Mouse (Mus musculus) midbrain, embryonic 14.5 days (tissue): ENCODE data around the gene Slc22a2. TPM values are rescaled to one million over a fixed set of nuclear protein-coding genes. Genes with fewer than 3 reads are reported as not detected.
A peak's percentile ranks its signal among the peaks of the same experiment; 100 is the strongest.

Experiments used
- ATAC-seq: fragments of 200-750 bp; cut with Nextera tagmentation; 2 replicates; pipeline ENCODE4 v1.8.0; 2017; ENCODE audit warnings: moderate number of reproducible peaks, moderate library complexity; ENCODE audit not compliant: low FRiP score, low TSS enrichment
- DNase-seq: peaks from one replicate; pipeline ENCODE4 v3.0.0-alpha.2; 2015
- H3K27ac ChIP-seq: fragments of 300-500 bp; sonication (generic); replicated peaks from 2 replicates; pipeline ENCODE4 v1.5.1; 2014; ENCODE audit warnings: mild to moderate bottlenecking, low read depth, low read length, moderate library complexity
- H3K27me3 ChIP-seq: fragments of 300-500 bp; sonication (generic); 2 replicates; pipeline ENCODE4 v1.6.1; 2014; ENCODE audit warnings: low read length, control low read depth, mixed read lengths; ENCODE audit not compliant: control insufficient read depth, insufficient read depth
- H3K36me3 ChIP-seq: fragments of 300-500 bp; sonication (generic); 2 replicates; pipeline ENCODE4 v1.6.1; 2014; ENCODE audit warnings: low read length, control low read depth; ENCODE audit not compliant: control insufficient read depth, insufficient read depth
- H3K4me1 ChIP-seq: fragments of 300-500 bp; sonication (generic); 2 replicates; pipeline ENCODE4 v1.6.1; 2014; ENCODE audit warnings: mild to moderate bottlenecking, antibody characterized with exemption, low read length, control low read depth; ENCODE audit not compliant: control insufficient read depth, insufficient read depth
- H3K4me2 ChIP-seq: fragments of 300-500 bp; sonication (generic); 2 replicates; pipeline ENCODE4 v1.6.1; 2014; ENCODE audit warnings: mild to moderate bottlenecking, low read length, moderate library complexity
- H3K4me3 ChIP-seq: fragments of 300-500 bp; sonication (generic); replicated peaks from 2 replicates; pipeline ENCODE4 v1.5.1; 2014; ENCODE audit warnings: low read depth, low read length
- H3K9ac ChIP-seq: fragments of 300-500 bp; sonication (generic); replicated peaks from 2 replicates; pipeline ENCODE4 v1.6.1; 2014; ENCODE audit warnings: mild to moderate bottlenecking, low read length, moderate library complexity
- H3K9me3 ChIP-seq: fragments of 300-500 bp; sonication (generic); 2 replicates; pipeline ENCODE4 v1.6.1; 2016; ENCODE audit warnings: low read length, control low read depth, mixed read lengths; ENCODE audit not compliant: control insufficient read depth
- WGBS: fragments of 180-500 bp; shearing (Covaris S2); extraction: QIAGEN DNeasy Blood & Tissue Kit; methylation state at CpG from one replicate; pipeline ENCODE4 v1.1.7; 2014; 5-methylcytosine and 5-hydroxymethylcytosine counted together
- polyA plus RNA-seq: library from polyadenylated mRNA; unstranded; fragments of >200 nt; fragmentation: Nextera tagmentation; extraction: Ambion mirVana; gene quantifications from 2 replicates; pipeline ENCODE4 v1.2.1, GENCODE M21; 2014

Gene Slc22a2
- polyA plus RNA-seq, 1 experiment from 2014 or later, result 1.2 TPM

DNA sequence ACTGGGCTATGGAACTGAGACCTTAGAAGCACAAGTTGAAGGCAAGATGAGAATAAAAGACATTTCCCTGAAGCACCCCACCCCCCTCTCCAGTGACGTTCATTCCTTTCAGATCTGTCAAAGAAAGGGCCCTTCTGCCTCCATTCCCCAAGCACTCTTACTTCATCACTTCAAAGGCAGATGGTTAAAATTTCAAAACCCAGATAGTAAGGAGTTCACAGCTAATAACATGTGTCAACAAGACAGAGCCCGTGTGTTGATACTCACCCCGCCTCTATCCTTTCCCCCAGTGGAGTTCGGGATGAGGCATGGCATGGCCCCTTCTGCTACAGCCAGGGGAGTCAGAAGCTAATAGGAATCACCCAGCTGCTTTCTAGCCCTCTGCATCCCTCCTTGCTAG, 31.5 kb downstream of the Slc22a2 start:
- Histone ChIP-seq H3K4me2 (no peak overlapping the region), H3K4me1 (no peaks in the 10 kb centered on the region), H3K9ac (no peak overlapping the region), H3K27me3 (no peaks in the 10 kb centered on the region), H3K9me3 (no peaks in the 10 kb centered on the region), H3K27ac (no peak overlapping the region), H3K4me3 (no peak overlapping the region), H3K36me3 (no peaks in the 10 kb centered on the region)
- no peak for DNase-seq
- WGBS, result 73% methylated on average over 4 of the region's 4 CpGs
- ATAC-seq, result no peak

DNA sequence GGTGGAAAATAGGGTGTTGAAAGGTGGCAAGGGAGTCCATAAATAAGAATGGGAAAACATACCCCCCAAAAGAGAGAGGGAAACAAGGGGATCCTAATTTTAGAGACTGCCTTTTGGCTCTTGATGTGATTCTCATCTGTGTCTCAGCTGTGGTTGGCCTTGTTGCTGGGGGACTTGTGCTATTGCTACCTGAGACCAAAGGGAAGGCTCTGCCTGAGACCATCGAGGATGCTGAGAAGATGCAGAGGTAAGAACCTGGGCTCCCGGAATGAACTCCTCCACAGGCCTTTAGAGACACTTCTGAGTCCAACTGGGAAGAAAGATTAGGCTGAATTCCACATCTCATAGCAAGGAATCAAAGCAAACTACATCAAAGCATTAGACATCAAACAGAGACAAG, 35.7 kb downstream of the Slc22a2 start:
- Histone ChIP-seq H3K27me3 (no peaks in the 10 kb centered on the region), H3K9me3 (no peaks in the 10 kb centered on the region), H3K4me1 (no peaks in the 10 kb centered on the region), H3K36me3 (no peaks in the 10 kb centered on the region), H3K4me2 (no peak overlapping the region), H3K27ac (no peak overlapping the region), H3K4me3 (no peak overlapping the region), H3K9ac (no peak overlapping the region)
- DNase-seq (no peak), ATAC-seq (no peak)
- 70% methylated on average over 2 of the region's 2 CpGs for WGBS

DNA sequence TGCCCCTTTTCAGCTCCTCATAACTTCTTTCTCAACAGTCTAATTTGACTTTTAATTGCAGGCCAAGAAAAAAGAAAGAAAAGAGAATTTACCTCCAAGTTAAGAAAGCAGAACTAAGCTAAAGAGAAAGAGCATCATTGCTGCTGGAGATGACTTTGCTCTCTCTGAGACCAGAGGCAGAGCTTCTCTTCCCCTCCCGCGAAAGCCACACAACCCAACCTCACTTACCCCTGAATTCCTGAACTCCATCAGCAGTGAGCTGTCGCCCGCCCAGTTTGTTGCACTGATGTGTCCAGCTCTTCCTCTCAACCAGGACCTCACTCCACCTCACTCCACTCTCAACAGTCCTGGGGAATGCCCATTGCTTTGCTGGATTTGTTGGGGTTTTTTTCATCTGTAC, 44.1 kb downstream of the Slc22a2 start:
- Histone ChIP-seq H3K9me3 (no peaks in the 10 kb centered on the region), H3K27ac (no peak overlapping the region), H3K27me3 (no peaks in the 10 kb centered on the region), H3K9ac (no peak overlapping the region), H3K4me2 (no peak overlapping the region), H3K4me3 (no peak overlapping the region), H3K4me1 (no peaks in the 10 kb centered on the region), H3K36me3 (no peaks in the 10 kb centered on the region)
- WGBS, result 85% methylated on average over 4 of the region's 4 CpGs
- DNase-seq (no peak), ATAC-seq (no peak)

DNA sequence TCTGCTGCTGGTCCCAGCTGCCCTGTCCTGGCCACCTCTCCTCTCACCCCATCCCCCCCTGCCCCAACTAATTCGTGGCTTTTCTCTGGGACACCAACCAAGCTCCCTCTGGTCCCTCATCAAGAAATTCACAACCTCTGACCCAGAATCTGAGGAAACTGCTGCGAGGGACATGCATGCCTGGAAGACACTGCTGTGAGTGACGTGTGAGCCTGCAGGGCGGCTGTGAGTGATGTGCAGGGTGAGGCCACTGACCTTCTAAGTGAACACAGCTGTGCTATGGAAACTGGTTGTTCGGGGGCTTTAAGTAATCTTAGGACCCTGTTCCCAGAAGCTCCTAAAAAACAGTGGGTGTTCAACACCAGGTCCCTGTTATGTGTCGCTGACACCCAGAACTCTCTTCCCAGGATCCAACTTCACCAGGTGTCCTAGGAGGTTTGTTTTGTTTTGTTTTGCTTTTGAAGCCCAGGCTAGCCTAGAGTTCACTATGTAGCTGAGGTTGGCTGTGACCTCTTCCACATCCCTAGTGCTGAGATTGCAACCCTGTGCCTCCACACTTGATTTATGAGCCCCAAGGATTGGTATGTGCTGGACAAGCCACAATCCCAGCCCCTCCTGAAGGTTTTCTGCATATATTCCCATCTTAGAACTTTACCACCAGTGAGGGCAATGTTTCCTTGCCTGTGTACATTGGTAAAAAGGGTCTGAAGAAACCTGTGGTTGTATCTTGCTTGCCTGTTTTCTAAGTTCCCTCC, 47.2 kb downstream of the Slc22a2 start:
- Histone ChIP-seq H3K4me3 (no peak overlapping the region), H3K9me3 (no peaks in the 10 kb centered on the region), H3K4me1 (no peaks in the 10 kb centered on the region), H3K36me3 (no peaks in the 10 kb centered on the region), H3K27me3 (no peaks in the 10 kb centered on the region), H3K9ac (no peak overlapping the region), H3K4me2 (no peak overlapping the region), H3K27ac (no peak overlapping the region)
- DNase-seq (no peak), ATAC-seq (no peak)
- 56% methylated on average over 6 of the region's 6 CpGs for WGBS

DNA sequence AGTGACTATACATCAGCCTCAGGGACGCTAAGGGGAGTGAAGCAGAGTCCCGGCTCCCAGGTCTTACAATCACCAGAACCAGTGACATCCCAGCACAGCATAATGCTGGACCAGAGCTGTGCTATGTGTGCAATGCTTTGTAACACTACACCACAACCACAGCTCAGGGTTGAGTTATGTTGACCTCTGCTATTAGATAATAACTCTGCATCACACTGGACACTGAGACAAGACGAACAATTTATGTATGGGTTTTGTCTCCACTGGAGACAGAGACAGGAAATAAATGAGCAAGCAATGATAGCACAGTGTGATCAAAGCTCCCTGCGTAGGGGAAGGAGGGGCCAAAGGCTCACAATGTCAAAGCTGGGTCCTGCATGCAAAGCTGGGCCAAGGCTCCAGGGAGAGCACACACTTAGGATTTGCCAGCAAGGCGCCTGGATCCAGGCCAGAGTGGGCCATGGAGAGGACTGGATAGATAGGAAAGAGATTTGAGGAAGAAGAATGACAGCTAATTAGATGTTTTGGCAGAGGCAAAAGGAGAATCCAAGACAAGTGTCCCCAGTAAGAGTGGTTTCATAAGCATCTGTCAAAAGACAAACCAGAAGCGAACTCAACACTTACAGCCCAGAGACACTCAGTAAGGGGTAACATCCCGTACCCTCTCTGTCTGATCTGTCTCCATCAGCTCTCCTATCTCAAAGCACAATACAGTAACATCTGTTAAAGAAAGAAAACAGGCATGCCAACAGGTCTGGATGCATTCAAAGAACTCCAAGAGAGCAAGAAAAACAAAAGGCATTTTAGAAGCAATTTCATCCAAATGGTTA, 48.1 kb downstream of the Slc22a2 start:
- Histone ChIP-seq H3K4me3 (no peak overlapping the region), H3K27ac (no peak overlapping the region), H3K4me2 (no peak overlapping the region), H3K4me1 (no peaks in the 10 kb centered on the region), H3K36me3 (no peaks in the 10 kb centered on the region), H3K9ac (no peak overlapping the region), H3K27me3 (no peaks in the 10 kb centered on the region), H3K9me3 (no peaks in the 10 kb centered on the region)
- whole genome bisulfite sequencing, result 54% methylated on average over 7 of the region's 7 CpGs
- DNase-seq (peak; percentile 9), ATAC-seq (no peak)

DNA sequence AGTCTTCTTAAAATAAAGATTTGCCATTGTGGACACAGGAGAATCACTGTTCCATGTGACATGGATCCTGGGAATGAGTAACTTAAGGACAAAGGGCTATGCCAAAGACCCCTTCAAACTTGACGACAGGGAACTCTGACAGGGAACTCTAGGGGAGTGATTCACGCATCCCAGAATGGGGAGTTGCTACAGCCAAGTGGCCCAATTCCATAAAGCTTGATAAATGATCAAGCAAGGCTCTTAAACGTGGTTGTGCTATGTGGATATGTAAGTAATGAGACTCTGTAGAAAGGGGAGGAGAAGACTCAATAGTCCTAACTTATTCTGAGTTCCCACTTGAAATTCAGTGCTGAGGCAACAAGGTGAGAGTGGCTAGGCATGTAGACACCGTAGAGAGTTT, 50.9 kb downstream of the Slc22a2 start:
- WGBS, result 66% methylated on average over 4 of the region's 4 CpGs
- ATAC-seq (no peak), DNase-seq (no peak)
- Histone ChIP-seq H3K4me2 (no peak overlapping the region), H3K4me1 (no peaks in the 10 kb centered on the region), H3K9ac (no peak overlapping the region), H3K27ac (no peak overlapping the region), H3K27me3 (no peaks in the 10 kb centered on the region), H3K9me3 (no peaks in the 10 kb centered on the region), H3K36me3 (no peaks in the 10 kb centered on the region), H3K4me3 (no peak overlapping the region)

DNA sequence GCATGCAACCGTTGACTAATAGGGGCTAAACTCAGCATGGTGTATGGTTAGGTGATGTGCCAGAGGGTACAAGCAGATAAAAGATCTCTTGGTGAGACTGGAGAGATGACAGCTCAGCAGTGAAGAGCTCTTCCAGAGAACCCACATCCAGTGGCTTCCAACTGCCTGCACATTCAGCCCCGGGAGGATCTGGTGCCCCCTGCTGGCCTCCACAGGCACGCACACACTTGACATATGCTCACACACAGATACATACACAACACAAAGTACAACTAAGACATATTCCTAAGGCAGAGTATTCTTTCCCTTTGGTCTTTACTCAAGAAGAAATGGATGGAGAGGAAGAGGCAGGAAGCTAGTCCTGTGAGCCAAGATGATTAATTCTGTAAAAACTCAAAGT, 55.7 kb downstream of the Slc22a2 start:
- DNase-seq, result no peak
- H3K9ac ChIP-seq, result no peak overlapping the region
- H3K4me2 ChIP-seq, result no peak overlapping the region
- no peaks in the 10 kb centered on the region for H3K4me1 ChIP-seq
- no peak overlapping the region for H3K4me3 ChIP-seq
- WGBS, result 97% methylated on average over 3 of the region's 3 CpGs
- H3K36me3 ChIP-seq, result no peaks in the 10 kb centered on the region
- H3K27me3 ChIP-seq, result no peaks in the 10 kb centered on the region
- no peak for ATAC-seq
- no peak overlapping the region for H3K27ac ChIP-seq
- no peaks in the 10 kb centered on the region for H3K9me3 ChIP-seq

DNA sequence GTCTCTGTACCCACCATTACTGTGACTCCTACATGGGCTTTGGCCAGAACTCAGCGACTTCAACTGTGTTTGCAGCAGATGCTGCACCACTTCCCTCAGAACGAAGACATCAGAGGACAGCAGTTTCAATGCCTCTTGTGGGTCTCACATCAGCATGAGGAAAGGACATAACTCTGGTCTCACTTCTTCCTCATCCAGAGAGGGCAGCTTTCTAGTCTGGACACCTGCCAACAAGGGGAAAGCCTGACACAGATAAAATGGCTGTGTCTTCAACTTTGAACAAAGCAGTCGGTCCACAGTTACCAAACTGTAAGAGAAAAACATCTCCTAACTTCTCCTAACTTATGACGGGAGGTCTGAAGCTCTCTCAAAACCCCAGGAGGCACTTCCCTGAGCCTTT, 57.2 kb downstream of the Slc22a2 start:
- Histone ChIP-seq H3K9me3 (no peaks in the 10 kb centered on the region), H3K27me3 (no peaks in the 10 kb centered on the region), H3K4me1 (no peaks in the 10 kb centered on the region), H3K27ac (no peak overlapping the region), H3K4me2 (no peak overlapping the region), H3K4me3 (no peak overlapping the region), H3K9ac (no peak overlapping the region), H3K36me3 (no peaks in the 10 kb centered on the region)
- DNase-seq, result no peak
- no peak for ATAC-seq
- 81% methylated on average over 4 of the region's 4 CpGs for WGBS

DNA sequence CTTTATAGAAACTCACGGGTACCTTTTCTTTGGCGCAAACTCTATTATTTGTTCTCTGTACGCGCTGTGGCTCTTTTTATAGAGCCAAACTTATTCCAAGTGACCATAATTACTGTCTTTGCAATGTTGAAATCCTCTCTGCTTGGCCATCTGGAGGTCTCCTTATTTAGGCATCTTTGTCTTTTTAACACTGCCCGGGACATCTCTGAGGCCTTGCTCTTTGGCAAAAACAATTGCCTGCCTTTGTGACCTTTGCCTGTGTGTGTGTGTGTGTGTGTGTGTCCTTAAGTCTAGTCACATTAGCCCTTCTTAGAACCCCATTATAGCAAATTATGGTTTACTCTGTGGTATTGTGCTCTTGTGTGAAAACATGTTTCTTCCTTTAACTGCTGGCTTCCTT, 61.5 kb downstream of the Slc22a2 start:
- no peak overlapping the region for H3K4me3 ChIP-seq
- no peak for ATAC-seq
- H3K9ac ChIP-seq, result no peak overlapping the region
- 86% methylated on average over 5 of the region's 5 CpGs for WGBS
- no peaks in the 10 kb centered on the region for H3K27me3 ChIP-seq
- H3K4me1 ChIP-seq, result no peaks in the 10 kb centered on the region
- H3K4me2 ChIP-seq, result no peak overlapping the region
- no peaks in the 10 kb centered on the region for H3K9me3 ChIP-seq
- DNase-seq, result no peak
- no peaks in the 10 kb centered on the region for H3K36me3 ChIP-seq
- no peak overlapping the region for H3K27ac ChIP-seq
